Mouse (Mus musculus) Muller cell, postnatal 12 days (primary cell): Measurements from ENCODE around the gene Lpar1.

Source experiments
- DNase-seq: peaks from one replicate; pipeline ENCODE4 v3.0.0-alpha.2; 2015; ENCODE audit errors: inconsistent ontology term

Lpar1 gene

DNA sequence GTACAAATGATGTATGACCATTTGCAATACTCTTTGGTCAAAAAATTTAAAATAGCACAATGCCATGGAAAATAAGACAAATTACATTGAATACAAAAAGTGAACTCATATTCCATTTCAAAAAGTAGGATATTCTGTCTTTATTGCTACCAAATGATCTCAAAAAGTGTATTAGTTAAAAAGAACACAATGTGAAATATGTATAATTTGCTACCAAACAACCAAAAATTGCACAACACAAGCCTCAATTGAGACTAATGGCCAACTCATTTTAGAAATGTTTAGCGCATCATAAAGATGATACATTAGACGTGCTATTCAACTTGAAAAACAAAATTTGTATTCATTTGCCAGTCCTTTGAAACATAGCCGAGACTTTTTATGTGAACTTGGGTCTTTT lies 104.9 kb downstream of the Lpar1 start:
- no peak for DNase-seq

DNA sequence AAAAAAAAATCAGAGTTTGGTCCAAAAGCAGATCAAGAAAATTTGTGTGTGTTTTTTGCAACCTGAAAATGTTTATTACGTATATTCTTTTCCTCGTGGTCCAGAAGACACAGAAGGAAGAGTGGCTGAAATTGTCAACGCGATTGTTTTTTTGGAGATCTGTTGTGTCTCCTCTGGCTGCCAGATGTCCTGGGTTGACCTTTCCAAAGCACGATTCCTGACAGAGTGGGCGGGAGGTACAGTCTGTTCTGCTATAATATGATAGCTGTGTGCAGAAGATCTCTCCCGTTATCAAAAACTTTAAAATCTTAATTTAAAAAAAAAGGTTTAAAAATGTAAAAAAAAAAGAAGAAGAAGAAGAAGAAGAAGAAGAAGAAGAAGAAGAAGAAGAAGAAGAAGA lies 105.9 kb downstream of the Lpar1 start:
- DNase-seq: no peak

DNA sequence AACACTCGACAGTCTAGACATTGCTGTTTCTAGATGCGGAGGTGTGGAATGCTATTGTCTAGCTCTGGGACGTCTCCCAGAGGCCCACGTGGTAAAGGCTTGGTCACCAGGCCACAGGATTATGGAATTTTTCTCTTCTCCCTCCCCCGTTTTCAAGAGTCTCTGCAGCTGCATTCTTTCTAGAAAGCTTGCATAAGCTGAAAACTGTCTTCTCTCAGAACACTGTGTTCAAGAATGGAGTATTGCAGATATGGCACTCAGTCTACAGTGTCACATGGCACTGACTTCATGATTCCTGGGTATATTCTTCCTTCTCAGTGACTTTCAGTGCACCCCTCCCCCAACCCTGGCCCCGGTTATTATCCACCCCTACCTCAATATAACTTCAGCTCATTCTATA lies 107.9 kb downstream of the Lpar1 start:
- peak; percentile 30 for DNase-seq

DNA sequence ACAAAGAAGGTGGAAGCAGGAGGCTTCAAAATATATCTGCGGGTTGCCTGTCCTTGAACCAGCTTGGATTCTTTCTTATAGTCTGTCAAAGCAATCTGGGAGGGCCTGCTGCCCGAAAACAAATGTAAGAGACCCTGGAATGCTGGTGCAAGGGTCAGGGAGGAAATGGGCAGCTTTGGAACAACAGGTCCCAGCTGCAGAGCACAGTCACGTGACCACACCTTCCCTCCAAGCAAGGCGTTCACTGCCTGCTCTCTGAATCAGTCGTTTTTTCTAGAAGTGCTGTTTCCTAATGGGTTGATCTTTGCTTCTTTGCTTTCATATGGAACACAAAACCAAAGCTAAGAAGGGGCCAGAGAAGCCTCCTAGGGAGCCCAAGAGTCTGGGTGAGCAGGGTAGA lies 111.4 kb downstream of the Lpar1 start:
- DNase-seq: no peak

DNA sequence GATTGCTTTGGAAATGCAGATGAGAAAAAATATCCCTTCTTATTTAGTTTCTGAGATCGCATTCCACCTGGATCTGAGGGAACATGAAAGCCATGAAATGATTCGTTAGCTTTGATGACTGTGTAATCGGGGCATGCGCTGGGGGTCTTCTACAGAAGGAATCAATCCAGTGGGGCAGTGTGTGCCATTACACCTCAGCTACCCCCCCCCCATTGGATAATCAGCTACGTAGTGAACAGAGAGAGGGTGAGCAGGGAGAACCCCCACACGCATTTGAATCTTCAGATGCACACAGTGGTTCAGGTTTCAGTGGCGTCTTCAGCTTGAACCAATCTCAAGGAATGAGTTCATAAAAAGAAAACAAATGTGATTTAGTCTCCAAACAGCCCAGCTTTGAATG lies 115.0 kb downstream of the Lpar1 start:
- no peak for DNase-seq

DNA sequence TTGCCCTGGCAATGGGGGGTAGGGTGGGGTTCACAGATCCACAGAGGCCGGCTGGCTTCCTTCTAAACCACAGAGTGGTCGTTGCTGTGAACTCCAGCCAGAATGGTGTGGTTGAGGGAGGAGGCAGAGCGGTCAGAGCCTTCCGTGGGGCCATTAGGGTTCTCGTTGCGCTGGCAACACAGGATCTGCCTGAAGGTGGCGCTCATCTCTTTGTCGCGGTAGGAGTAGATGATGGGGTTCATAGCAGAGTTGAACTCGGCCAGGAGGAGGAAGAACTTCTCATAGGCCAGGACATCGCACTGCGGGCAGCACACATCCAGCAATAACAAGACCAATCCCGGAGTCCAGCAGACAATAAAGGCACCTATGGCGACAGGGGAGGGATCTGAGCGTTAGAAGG lies 116.4 kb downstream of the Lpar1 start:
- DNase-seq: no peak

DNA sequence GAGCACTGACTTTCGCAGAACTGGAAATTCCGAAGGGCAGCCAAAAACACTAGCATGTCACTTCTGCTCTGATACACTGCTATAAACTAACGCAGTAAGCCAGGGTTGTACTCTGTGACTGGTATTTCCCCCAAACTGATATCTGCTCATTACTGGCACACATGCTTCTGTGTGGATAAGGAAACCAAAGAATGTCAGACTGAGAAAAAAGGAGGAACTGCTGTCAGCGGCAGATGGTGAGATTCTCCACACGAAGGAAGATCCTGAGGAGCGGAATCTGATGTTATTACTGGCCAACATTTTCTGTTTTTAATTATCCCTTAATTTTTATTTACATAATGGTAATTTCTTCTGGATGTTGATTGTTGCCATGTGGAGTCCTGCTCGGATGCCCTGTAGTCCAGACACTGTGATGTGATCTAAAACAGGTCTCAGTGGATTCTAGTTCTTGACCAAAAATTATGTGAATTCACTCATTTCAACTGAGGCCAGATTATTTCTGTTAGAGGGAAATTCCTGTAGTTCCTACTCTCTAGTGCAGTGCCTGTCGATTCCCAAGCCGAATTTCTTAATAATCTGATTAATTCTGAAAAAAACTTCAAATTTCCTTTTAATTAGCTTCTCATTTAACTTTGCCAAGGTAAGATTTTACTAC lies 130.3 kb downstream of the Lpar1 start:
- DNase-seq: peak; percentile 46

DNA sequence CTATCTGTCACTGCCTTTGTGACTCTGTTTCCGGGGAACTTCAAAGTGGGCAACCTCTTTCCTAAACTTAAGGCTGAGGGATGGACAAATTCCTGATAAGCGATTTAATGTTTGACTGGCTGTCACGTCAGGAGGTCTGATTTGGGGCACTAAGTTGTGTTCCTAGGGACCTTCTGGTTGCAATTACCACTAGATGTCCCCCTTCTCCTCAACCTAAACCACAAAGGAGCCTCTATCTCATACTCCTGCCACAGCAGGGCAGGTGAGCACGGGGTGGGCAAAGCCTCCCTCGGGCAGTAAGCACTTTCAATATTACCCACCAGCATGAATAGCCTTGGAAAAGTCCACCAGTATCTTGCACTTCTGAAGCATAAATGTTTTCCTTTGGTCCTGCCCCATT lies 134.5 kb downstream of the Lpar1 start:
- no peak for DNase-seq

DNA sequence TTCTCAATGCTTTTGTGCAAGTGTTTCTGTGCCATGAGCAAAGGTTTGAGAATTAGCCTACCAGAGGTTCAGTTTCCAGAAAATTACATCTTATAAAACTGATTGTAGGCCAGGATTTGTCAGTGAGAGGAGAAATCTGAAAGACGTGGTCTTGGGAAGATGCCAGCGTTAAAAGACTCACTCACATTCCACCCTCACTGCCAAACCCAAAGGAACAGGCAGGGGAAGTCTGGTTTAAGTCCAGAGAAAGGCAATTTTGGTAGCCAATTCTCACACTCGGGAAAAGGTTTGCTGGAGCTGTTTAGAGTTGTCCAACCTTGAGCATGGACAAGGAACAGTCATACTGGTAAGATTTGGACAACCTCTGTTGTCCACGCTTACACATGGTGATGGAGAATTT lies 136.4 kb downstream of the Lpar1 start:
- peak; percentile 86 for DNase-seq

DNA sequence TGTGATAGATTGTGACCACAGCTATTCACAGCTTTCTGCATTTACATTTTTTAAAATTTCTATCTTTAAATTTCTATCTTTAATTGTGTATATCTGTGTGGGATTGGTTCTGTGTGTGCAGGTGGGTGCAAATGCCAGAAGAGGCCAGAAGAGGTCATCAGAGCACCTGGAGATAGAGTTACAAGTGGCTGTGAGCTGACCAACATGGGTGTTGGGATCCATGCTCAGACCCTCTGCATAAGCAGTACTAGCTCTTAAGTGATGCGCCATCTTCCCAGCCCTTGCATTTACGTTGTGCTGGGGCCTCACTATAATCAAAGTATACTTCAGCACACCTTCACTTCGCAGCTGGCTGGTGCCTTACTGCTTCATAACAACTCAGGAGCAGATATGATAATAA lies 138.2 kb downstream of the Lpar1 start:
- DNase-seq: no peak

DNA sequence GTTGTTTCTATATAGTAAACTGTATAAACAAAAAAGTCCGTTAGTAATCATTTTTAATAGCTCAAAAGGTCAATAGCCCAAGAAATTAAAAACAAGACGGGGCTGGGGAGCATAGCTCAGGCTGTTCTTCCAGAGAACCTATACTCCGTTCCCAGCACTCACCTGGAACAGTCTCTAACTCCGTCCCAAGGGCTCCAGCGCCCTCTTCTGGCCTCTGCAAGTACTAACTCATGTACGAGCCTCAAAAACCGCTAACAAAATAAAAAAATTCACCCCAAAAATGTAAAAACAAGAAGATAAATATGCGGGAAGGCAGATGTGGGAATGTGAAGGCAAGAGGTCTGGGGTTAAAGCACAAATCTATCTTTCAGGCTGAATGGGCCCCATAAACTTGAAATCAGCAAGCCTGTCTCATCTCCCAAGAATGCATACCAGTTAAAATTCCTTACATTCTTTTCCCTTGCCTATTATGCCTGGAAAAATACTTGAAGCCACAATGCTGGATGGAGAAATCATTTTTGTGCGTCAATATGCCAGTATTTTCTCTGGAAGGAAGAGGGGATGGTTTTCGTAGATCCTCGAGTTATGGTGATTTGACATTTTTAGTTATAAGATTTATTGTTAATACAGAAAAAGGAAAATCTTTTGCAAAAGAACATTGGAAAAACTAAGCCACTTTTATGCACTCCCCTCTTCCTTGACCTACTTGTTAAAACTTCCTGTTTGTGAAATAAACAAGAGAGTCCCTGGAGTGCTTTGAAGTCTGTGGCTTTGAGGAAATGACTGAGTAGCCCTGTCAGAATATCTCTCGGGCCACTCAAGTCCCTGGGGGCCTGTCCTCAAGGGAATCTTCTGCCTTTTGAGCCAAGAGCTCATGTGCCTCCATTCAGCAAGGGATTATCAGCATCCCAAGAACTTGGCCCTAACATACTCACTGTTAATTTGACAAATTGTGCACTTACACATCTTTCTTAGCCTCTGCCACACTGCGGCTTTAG lies 140.2 kb downstream of the Lpar1 start:
- DNase-seq: peak; percentile 93

DNA sequence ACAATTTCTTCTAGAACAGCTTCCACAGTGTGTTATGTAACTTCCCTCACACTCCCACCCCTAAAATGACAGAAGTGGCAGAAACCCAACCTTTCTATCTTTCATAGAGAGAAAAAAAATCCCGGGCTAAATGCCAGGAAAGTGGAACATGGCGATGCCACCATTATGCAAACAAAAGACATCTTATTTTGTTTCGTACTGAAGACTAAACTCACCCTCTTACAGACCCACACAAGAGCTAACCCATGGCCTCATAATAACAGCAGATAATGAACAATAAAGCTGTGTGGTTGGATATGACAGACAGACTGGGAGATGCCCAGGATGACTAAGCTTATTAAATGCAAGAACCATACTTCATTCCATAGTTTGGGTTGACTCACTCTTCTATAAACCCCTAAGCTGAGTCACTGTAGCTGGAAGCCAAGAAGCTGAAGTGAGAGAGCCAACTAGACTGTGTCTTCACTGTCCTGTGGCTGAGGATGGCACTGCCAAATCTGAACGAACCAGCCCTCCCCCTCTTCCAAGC lies 151.7 kb downstream of the Lpar1 start:
- peak; percentile 96 for DNase-seq

DNA sequence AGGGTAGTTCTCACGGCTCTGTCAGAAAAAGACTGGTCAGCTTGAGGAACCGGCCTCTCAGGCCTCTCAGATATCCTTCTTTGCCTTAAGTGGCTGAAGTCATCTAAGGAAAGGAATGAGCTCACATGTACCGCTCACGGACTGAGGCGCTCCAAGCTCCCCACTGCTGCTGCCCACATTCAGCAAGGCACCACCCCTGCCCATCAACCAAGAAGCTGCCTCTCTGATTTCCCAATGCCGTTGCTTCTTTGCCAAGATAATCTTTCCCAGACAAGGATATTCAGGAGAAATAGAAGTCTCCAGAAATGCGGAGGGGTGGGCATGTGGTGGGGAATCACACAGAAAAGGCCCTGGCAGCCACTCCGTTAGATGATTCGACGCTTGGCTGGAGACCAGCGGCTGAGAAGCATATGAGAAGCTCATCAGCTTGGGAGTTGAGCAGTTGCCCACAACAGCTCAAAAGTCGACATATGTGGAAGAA lies 152.8 kb downstream of the Lpar1 start:
- peak; percentile 71 for DNase-seq
